Mouse (Mus musculus): Measurements from ENCODE around the gene Snn. TPM values are rescaled to one million over a fixed set of nuclear protein-coding genes. Genes with fewer than 3 reads are reported as not detected.

Gene Snn
- polyA plus RNA-seq, 1 experiment from 2014 or later: 145 TPM

DNA sequence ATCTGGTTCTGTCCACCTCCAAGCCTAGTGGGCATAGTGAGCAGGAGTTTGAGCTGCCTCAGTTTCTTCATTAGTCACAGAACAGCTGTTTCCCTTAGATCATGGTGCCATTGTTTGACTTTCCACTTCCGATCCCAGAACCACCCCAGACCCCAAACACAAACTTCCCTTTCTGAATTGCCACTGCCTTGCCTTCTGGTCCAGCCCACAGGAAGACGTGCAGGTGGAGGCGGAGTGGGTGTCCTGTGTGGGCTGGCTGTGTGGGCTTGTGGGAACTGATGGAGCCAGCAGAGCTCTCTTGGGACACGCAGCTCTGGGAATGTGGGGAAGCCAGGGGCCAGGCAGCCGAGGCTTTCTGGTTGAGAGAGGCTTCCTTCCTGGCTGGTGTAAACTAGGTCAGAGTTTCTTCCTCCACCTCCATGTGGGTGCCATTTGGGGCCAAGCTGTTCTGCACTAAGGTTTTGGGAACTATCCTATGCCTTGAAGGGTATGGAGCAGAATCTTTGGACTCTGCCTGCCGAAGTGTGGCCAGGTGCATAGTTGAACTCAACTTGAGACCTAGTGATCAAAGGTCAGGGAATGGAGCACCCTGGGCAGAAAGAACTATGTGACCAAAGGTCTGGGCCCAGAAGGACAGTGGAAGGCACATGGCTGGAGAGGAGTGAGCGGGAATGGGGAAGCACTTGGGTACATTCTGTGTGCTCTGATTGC, 9.1 kb downstream of the Snn start:
- Histone ChIP-seq H3K4me1 (replicated peaks) (peaks cover 76% of the 10 kb centered on the region), H3K36me3 (peaks cover 34% of the 10 kb centered on the region), H3K4me2 (peak overlapping the region; percentile 92), H3K9ac (0 out of 2 replicates have a peak overlapping the region, but pooled peaks have one; percentile 39), H3K27ac (peak overlapping the region; percentile 8; the same call in 1 of the 2 replicates), H3K4me3 (no peak overlapping the region), H3K9me3 (no peaks in the 10 kb centered on the region), H3K27me3 (no peaks in the 10 kb centered on the region)
- 82% methylated on average over 7 of the region's 7 CpGs for WGBS
- ATAC-seq (ENCODE audit: low FRiP score): no peak

DNA sequence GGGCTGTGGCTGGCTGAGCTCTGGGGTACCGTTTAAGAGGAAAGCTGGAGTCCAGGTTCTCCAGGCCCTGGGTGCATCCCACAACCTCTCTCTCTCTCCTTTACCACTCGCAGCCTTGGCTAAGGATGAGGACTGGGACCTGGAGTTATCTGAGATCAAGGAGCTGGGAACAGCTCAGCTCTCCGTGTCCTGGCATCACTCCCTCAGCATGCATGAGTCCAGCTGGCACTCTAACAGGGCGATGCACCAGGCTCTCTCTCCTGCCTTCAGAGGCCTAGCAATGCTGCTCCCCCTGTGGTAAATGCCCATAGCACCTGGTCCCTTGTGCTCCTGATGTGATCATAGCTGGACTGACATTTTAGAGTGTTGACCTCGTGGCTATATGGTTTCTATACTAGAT, 10.4 kb downstream of the Snn start:
- WGBS: 85% methylated on average over 5 of the region's 5 CpGs
- Histone ChIP-seq H3K27me3 (no peaks in the 10 kb centered on the region), H3K4me1 (replicated peaks) (peaks cover 72% of the 10 kb centered on the region), H3K4me3 (no peak overlapping the region), H3K9ac (no peak overlapping the region), H3K9me3 (no peaks in the 10 kb centered on the region), H3K27ac (peak overlapping the region; percentile 19; the same call in 1 of the 2 replicates), H3K36me3 (peaks cover 47% of the 10 kb centered on the region), H3K4me2 (no peak overlapping the region)
- ATAC-seq (ENCODE audit: low FRiP score): no peak

DNA sequence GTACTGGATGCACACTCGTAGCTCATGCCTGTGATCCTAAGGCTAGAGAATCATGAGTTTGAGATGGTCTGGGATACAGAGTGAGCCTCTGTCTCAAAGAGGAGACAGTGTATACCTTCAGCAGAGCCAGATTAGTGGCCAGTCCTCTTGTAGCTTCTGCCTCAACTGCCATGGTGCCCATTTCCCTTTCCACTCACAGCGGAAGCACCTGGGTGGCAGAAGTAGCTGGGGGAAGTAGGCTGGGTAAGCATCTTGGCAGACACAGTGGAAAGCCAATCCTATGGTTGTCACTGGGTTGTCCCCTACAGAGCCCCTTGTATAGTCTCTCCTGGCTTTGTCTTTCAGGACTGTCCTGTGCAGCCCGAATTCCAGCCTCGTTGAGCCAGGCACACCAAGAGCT, 11.1 kb downstream of the Snn start:
- whole genome bisulfite sequencing: 93% methylated on average over 4 of the region's 4 CpGs
- Histone ChIP-seq H3K4me3 (no peak overlapping the region), H3K27me3 (no peaks in the 10 kb centered on the region)

GRCm38 (mm10) chr16:11072454-11072853, 11.7 kb downstream of the Snn start:
- no peaks in the 10 kb centered on the region for H3K27me3 ChIP-seq
- H3K36me3 ChIP-seq: peaks cover 50% of the 10 kb centered on the region
- peak overlapping the region; percentile 40 for H3K27ac ChIP-seq
- no peak overlapping the region for H3K4me2 ChIP-seq
- no peak for ATAC-seq (ENCODE audit: low FRiP score)
- peaks cover 70% of the 10 kb centered on the region for H3K4me1 ChIP-seq (replicated peaks)
- no peak overlapping the region for H3K4me3 ChIP-seq
- 87% methylated on average over 8 of the region's 8 CpGs for WGBS
- H3K9ac ChIP-seq: no peak overlapping the region
- no peaks in the 10 kb centered on the region for H3K9me3 ChIP-seq

More for the DNA sequence above, 11.1 kb downstream of the Snn start:
- H3K36me3 ChIP-seq: peaks cover 50% of the 10 kb centered on the region
- peak overlapping the region; percentile 13; the same call in 1 of the 2 replicates for H3K27ac ChIP-seq
- H3K4me1 ChIP-seq (replicated peaks): peaks cover 72% of the 10 kb centered on the region
- H3K9ac ChIP-seq: no peak overlapping the region
- no peak overlapping the region for H3K4me2 ChIP-seq
- no peak for ATAC-seq (ENCODE audit: low FRiP score)
- no peaks in the 10 kb centered on the region for H3K9me3 ChIP-seq

DNA sequence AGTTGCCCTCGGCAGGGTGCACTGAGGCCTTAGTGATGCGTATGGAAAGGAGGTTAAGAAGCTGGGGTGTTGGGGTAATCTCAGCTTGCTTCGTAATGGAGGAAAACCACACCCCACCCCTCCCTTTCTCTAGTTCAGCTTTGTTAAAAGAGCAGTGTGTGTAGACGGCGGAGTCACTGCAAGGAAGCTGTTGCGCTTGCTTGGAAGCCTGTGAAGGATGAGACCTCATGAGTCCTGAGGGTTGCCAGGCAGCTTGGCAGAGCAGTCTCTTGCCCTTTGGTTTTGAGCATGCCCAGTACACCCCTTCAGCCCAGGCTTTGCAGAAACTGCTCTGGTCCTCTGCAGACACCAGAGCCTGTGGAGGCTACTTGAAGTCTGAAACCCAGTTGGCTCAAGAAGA, 12.3 kb downstream of the Snn start:
- H3K27me3 ChIP-seq: no peaks in the 10 kb centered on the region
- no peak overlapping the region for H3K9ac ChIP-seq
- H3K4me2 ChIP-seq: no peak overlapping the region
- H3K4me3 ChIP-seq: no peak overlapping the region
- H3K4me1 ChIP-seq (replicated peaks): peaks cover 64% of the 10 kb centered on the region
- H3K27ac ChIP-seq: peak overlapping the region; percentile 40
- H3K9me3 ChIP-seq: no peaks in the 10 kb centered on the region
- WGBS: 64% methylated on average over 6 of the region's 6 CpGs
- ATAC-seq (ENCODE audit: low FRiP score): no peak
- peaks cover 50% of the 10 kb centered on the region for H3K36me3 ChIP-seq

DNA sequence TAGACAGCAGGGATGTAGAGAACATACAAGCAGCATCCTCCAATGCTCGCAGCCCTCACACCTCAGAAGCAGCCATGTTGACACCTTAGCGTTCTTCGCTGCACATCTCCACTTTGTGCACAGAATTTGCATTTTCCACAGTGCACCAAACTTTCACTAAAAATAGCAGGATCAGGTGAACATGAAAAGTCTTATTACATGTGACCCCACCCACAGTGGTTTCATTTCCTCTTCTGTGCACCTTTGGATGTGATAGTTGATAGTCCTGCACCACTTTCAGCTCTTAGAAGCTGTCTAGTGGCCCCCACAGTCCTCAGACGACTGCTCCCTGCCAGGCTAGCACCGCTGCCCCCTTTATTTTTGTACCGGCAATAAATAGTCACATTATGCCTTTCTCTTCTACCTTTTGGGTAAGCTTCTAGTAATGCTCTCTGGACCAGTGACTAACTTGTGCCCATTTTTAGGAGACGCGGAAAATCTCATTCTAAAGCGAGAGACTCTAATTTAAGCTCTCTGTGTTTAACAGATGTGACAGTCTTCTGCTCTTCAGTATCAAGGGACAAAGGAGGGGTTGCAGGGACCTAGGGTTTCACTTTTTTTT, 17.0 kb downstream of the Snn start:
- Histone ChIP-seq H3K36me3 (peaks cover 76% of the 10 kb centered on the region), H3K4me3 (no peak overlapping the region), H3K9ac (no peak overlapping the region), H3K4me1 (replicated peaks) (peaks cover 19% of the 10 kb centered on the region), H3K9me3 (no peaks in the 10 kb centered on the region), H3K27ac (no peak overlapping the region), H3K27me3 (no peaks in the 10 kb centered on the region), H3K4me2 (no peak overlapping the region)
- no peak for ATAC-seq (ENCODE audit: low FRiP score)
- WGBS: 93% methylated on average over 9 of the region's 9 CpGs

DNA sequence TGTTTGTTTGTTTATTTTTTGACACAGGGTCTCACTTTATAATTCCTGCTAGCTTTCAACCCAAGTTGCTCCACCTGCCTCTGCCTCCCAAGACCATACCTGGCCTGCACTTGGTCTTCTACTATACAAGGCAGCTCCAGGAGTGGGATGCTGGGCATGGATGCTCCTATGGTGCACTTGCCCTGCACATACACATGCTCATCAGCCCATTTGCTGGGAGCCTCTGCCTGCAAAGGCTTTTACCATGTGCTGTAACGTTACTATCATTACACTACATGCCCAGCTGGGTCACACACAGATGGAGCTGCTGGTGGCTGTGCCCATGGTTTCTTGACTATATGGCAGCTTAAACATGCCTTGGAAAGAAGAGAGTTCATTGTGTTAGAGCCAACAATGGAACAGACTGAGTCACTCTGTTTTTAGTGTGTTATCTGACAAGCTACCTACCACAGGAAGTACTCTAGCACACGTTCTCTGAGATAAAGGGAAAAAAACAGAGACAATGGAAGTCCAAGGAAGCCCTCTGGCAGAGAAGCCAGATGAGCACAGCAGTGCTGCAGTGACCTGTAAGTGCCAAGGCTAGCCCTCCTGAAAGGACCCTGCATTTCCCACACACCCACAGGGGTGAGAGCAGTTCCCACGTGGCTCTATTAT, 17.6 kb downstream of the Snn start:
- no peak overlapping the region for H3K9ac ChIP-seq
- no peaks in the 10 kb centered on the region for H3K27me3 ChIP-seq
- no peak overlapping the region for H3K4me2 ChIP-seq
- H3K4me3 ChIP-seq: no peak overlapping the region
- peaks cover 77% of the 10 kb centered on the region for H3K36me3 ChIP-seq
- H3K9me3 ChIP-seq: no peaks in the 10 kb centered on the region
- ATAC-seq (ENCODE audit: low FRiP score): no peak
- H3K4me1 ChIP-seq (replicated peaks): peaks cover 12% of the 10 kb centered on the region; the same call in 1 of the 2 replicates
- 81% methylated on average over 3 of the region's 3 CpGs for WGBS
- H3K27ac ChIP-seq: no peak overlapping the region

DNA sequence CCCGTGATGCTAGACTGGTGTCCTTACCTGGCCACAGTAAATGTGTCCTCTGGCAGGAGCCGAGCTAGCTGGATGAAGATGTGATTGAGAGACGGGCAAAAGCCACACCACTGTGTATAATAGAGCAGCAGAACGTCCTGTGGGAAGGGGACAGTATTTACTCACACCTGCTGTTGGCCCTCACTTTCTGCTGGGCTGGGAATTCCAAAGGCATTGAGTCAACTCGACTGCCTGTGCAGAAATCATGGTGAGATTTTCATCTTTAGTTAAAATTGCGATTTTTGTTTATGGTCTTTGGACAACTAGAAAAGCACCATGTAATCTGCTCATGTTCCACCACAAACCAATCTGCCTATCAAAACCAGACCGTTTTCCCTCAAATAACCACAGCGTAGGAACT, 23.4 kb downstream of the Snn start:
- no peak overlapping the region for H3K4me3 ChIP-seq
- H3K27me3 ChIP-seq: no peaks in the 10 kb centered on the region
- H3K9ac ChIP-seq: no peak overlapping the region
- peaks cover 73% of the 10 kb centered on the region for H3K36me3 ChIP-seq
- H3K27ac ChIP-seq: no peak overlapping the region
- H3K9me3 ChIP-seq: no peaks in the 10 kb centered on the region
- no peak for ATAC-seq (ENCODE audit: low FRiP score)
- H3K4me2 ChIP-seq: no peak overlapping the region
- WGBS: 94% methylated on average over 8 of the region's 8 CpGs
- H3K4me1 ChIP-seq (replicated peaks): peaks cover 10% of the 10 kb centered on the region

GRCm38 (mm10) chr16:11086299-11086698, 25.6 kb downstream of the Snn start:
- peaks cover 10% of the 10 kb centered on the region for H3K4me1 ChIP-seq (replicated peaks)
- no peak overlapping the region for H3K4me2 ChIP-seq
- H3K4me3 ChIP-seq: no peak overlapping the region
- H3K36me3 ChIP-seq: peaks cover 72% of the 10 kb centered on the region
- WGBS: 94% methylated on average over 3 of the region's 3 CpGs
- H3K9me3 ChIP-seq: no peaks in the 10 kb centered on the region
- H3K9ac ChIP-seq: no peak overlapping the region
- no peak for ATAC-seq (ENCODE audit: low FRiP score)
- no peaks in the 10 kb centered on the region for H3K27me3 ChIP-seq
- no peak overlapping the region for H3K27ac ChIP-seq

DNA sequence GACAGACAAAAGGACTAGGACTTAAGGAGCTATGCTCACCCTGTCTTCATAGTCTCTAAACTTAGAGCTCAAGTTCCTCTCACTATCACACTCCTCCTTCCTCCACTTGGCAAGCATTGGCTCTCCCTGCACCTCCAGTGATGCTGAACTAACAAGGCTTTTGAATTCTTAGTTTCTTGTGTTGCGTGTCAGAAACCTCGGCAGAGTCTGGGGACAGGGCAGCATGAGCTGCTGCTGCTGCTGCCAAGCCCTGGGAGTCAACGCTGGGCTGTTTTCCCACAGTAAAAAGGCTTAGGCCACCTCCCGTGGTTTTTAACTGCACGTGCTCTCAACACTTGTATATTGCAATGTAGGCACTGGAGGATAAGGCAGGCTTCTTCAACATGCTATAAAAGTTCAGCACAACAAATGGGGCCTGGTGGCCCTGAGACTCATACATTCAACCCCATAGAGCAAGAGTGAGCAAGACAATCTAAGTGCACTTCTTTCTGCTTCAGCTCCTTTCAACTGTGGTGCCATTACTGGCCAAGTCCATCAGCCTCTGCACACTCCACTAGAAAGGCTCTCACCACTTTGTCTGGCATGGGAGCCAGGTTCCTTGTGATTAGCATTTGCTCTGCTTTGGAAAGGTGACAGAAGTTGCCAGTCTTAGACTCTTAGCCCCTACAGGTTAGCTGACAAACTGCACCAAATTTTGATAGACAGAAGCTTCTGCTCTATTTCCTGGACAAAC, 26.3 kb downstream of the Snn start:
- no peak overlapping the region for H3K9ac ChIP-seq
- no peaks in the 10 kb centered on the region for H3K27me3 ChIP-seq
- peak; percentile 79 for ATAC-seq (ENCODE audit: low FRiP score)
- no peaks in the 10 kb centered on the region for H3K9me3 ChIP-seq
- peaks cover 73% of the 10 kb centered on the region for H3K36me3 ChIP-seq
- WGBS: 50% methylated on average over 5 of the region's 5 CpGs
- H3K27ac ChIP-seq: peak overlapping the region; percentile 62
- H3K4me2 ChIP-seq: no peak overlapping the region
- H3K4me3 ChIP-seq: no peak overlapping the region
- peaks cover 10% of the 10 kb centered on the region for H3K4me1 ChIP-seq (replicated peaks)

GRCm38 (mm10) chr16:11090836-11091570, 30.3 kb downstream of the Snn start:
- Histone ChIP-seq H3K9me3 (no peaks in the 10 kb centered on the region), H3K4me3 (no peak overlapping the region), H3K27me3 (no peaks in the 10 kb centered on the region), H3K9ac (no peak overlapping the region), H3K4me2 (no peak overlapping the region), H3K36me3 (peaks cover 55% of the 10 kb centered on the region), H3K27ac (peak overlapping the region; percentile 3; the same call in 1 of the 2 replicates), H3K4me1 (replicated peaks) (peaks cover 10% of the 10 kb centered on the region)
- WGBS: 86% methylated on average over 10 of the region's 10 CpGs
- ATAC-seq (ENCODE audit: low FRiP score): no peak

Measured in hindbrain, embryonic 13.5 days (tissue).